Mouse (Mus musculus) neural tube, embryonic 14.5 days (tissue): Measurements from ENCODE around the gene Ucma. TPM values are rescaled to one million over a fixed set of nuclear protein-coding genes. Genes with fewer than 3 reads are reported as not detected.
"Not testable (repeated sequence)": the region's sequence is repeated elsewhere in the genome, so short reads cannot be mapped to it uniquely, and the experiment has no call there.

Experiments
- ATAC-seq: fragments of 200-750 bp; cut with Nextera tagmentation; 2 replicates; pipeline ENCODE4 v1.8.0; 2017; ENCODE audit warnings: low read depth, mild to moderate bottlenecking, moderate TSS enrichment, moderate library complexity
- H3K27ac ChIP-seq: fragments of 300-500 bp; sonication (generic); 2 replicates; pipeline ENCODE4 v1.5.1; 2014; ENCODE audit warnings: low read depth, mild to moderate bottlenecking, control low read depth, low read length, moderate library complexity, mixed read lengths
- H3K27me3 ChIP-seq: fragments of 300-500 bp; sonication (generic); 2 replicates; pipeline ENCODE4 v1.6.1; 2014; ENCODE audit warnings: low read length; ENCODE audit not compliant: control insufficient read depth, insufficient read depth
- H3K36me3 ChIP-seq: fragments of 300-500 bp; sonication (generic); 2 replicates; pipeline ENCODE4 v1.6.1; 2014; ENCODE audit warnings: low read length, mixed read lengths; ENCODE audit not compliant: control insufficient read depth, insufficient read depth
- H3K4me1 ChIP-seq: fragments of 300-500 bp; sonication (generic); 2 replicates; pipeline ENCODE4 v1.6.1; 2014; ENCODE audit warnings: low read length; ENCODE audit not compliant: control insufficient read depth, insufficient read depth
- H3K4me2 ChIP-seq: fragments of 300-500 bp; sonication (generic); 2 replicates; pipeline ENCODE4 v1.6.1; 2014; ENCODE audit warnings: mild to moderate bottlenecking, low read depth, low read length, control low read depth
- H3K4me3 ChIP-seq: fragments of 300-500 bp; sonication (generic); 2 replicates; pipeline ENCODE4 v1.5.1; 2014; ENCODE audit warnings: low read depth, low read length, control low read depth, mixed read lengths
- H3K9ac ChIP-seq: fragments of 300-500 bp; sonication (generic); replicated peaks from 2 replicates; pipeline ENCODE4 v1.6.1; 2014; ENCODE audit warnings: low read depth, mild to moderate bottlenecking, control low read depth, low read length, mixed read lengths
- H3K9me3 ChIP-seq: fragments of 300-500 bp; sonication (generic); 2 replicates; pipeline ENCODE4 v1.6.1; 2016; ENCODE audit warnings: low read length; ENCODE audit not compliant: control insufficient read depth
- WGBS: fragments of 180-500 bp; shearing (Covaris S2); extraction: QIAGEN DNeasy Blood & Tissue Kit; methylation state at CpG from one replicate; pipeline ENCODE4 v1.1.7; 2014; 5-methylcytosine and 5-hydroxymethylcytosine counted together
- polyA plus RNA-seq: library from polyadenylated mRNA; unstranded; fragments of >200 nt; fragmentation: Nextera tagmentation; extraction: Ambion mirVana; gene quantifications from 2 replicates; pipeline ENCODE4 v1.2.1, GENCODE M21; 2014

Ucma gene
- not detected in 2 replicates for polyA plus RNA-seq

GRCm38 (mm10) chr2:4975807-4976206 lies at the start of gene Ucma:
Gene Ucma (plus strand): TSS chr2:4976122.
- H3K4me2 ChIP-seq = no peak within 1 kb of the TSS
- no peak within 1 kb of the TSS for H3K27ac ChIP-seq
- no peak within 1 kb of the TSS for H3K4me3 ChIP-seq
- WGBS = 79% methylated on average over 5 of the region's 5 CpGs
- no peaks in the 10 kb centered on the region for H3K4me1 ChIP-seq
- H3K36me3 ChIP-seq = no peaks in the 10 kb centered on the region
- no peak within 1 kb of the TSS for H3K9ac ChIP-seq
- no peaks in the 10 kb centered on the region for H3K27me3 ChIP-seq
- no peak for ATAC-seq
- H3K9me3 ChIP-seq = no peaks in the 10 kb centered on the region

GRCm38 (mm10) chr2:4927391-4927790 lies 48.5 kb upstream of the Ucma start:
- no peak overlapping the region for H3K4me3 ChIP-seq
- no peak overlapping the region for H3K9ac ChIP-seq
- ATAC-seq = no peak
- H3K4me1 ChIP-seq = no peaks in the 10 kb centered on the region
- no peaks in the 10 kb centered on the region for H3K9me3 ChIP-seq
- H3K27me3 ChIP-seq = no peaks in the 10 kb centered on the region
- no peaks in the 10 kb centered on the region for H3K36me3 ChIP-seq
- WGBS = 87% methylated on average over 3 of the region's 3 CpGs
- no peak overlapping the region for H3K27ac ChIP-seq
- H3K4me2 ChIP-seq = no peak overlapping the region

GRCm38 (mm10) chr2:4929230-4929629 lies 46.7 kb upstream of the Ucma start:
- H3K4me3 ChIP-seq = no peak overlapping the region
- no peak overlapping the region for H3K27ac ChIP-seq
- H3K9me3 ChIP-seq = no peaks in the 10 kb centered on the region
- H3K4me1 ChIP-seq = no peaks in the 10 kb centered on the region
- WGBS = 81% methylated on average over 2 of the region's 2 CpGs
- H3K36me3 ChIP-seq = no peaks in the 10 kb centered on the region
- no peak for ATAC-seq
- no peaks in the 10 kb centered on the region for H3K27me3 ChIP-seq
- no peak overlapping the region for H3K9ac ChIP-seq
- H3K4me2 ChIP-seq = no peak overlapping the region

GRCm38 (mm10) chr2:4934516-4934915 lies 41.4 kb upstream of the Ucma start:
- no peak overlapping the region for H3K4me3 ChIP-seq
- H3K4me2 ChIP-seq = no peak overlapping the region
- H3K27me3 ChIP-seq = no peaks in the 10 kb centered on the region
- ATAC-seq = no peak
- H3K9ac ChIP-seq = no peak overlapping the region
- no peaks in the 10 kb centered on the region for H3K9me3 ChIP-seq
- no peaks in the 10 kb centered on the region for H3K4me1 ChIP-seq
- H3K27ac ChIP-seq = no peak overlapping the region
- WGBS = 97% methylated on average over 9 of the region's 9 CpGs
- H3K36me3 ChIP-seq = peaks cover 5% of the 10 kb centered on the region; the same call in 1 of the 2 replicates

- Histone ChIP-seq H3K4me2 (no peak overlapping the region), H3K9me3 (no peaks in the 10 kb centered on the region), H3K27me3 (no peaks in the 10 kb centered on the region), H3K36me3 (peaks cover 5% of the 10 kb centered on the region; the same call in 1 of the 2 replicates), H3K9ac (no peak overlapping the region), H3K4me1 (no peaks in the 10 kb centered on the region), H3K27ac (no peak overlapping the region), H3K4me3 (no peak overlapping the region)
- no peak for ATAC-seq
- 92% methylated on average over 7 of the region's 7 CpGs for WGBS
Observed at GRCm38 (mm10) chr2:4937931-4938330, 38.0 kb upstream of the Ucma start.

GRCm38 (mm10) chr2:4940861-4941260 lies 35.1 kb upstream of the Ucma start:
- Histone ChIP-seq H3K9ac (no peak overlapping the region), H3K4me2 (no peak overlapping the region), H3K27ac (no peak overlapping the region), H3K36me3 (peaks cover 5% of the 10 kb centered on the region; the same call in 1 of the 2 replicates), H3K27me3 (no peaks in the 10 kb centered on the region), H3K4me1 (no peaks in the 10 kb centered on the region), H3K9me3 (no peaks in the 10 kb centered on the region), H3K4me3 (no peak overlapping the region)
- 89% methylated on average over 11 of the region's 11 CpGs for WGBS
- no peak for ATAC-seq

GRCm38 (mm10) chr2:4949691-4950090 lies 26.2 kb upstream of the Ucma start:
- H3K4me3 ChIP-seq, H3K27me3 ChIP-seq, H3K27ac ChIP-seq, H3K4me2 ChIP-seq, H3K4me1 ChIP-seq, H3K9me3 ChIP-seq, H3K36me3 ChIP-seq, H3K9ac ChIP-seq, ATAC-seq: not testable (repeated sequence)
- 94% methylated on average over 8 of the region's 8 CpGs for WGBS

- H3K9me3 ChIP-seq = no peaks in the 10 kb centered on the region
- H3K4me1 ChIP-seq = no peaks in the 10 kb centered on the region
- no peak for ATAC-seq
- no peak overlapping the region for H3K27ac ChIP-seq
- H3K9ac ChIP-seq = no peak overlapping the region
- H3K4me2 ChIP-seq = no peak overlapping the region
- no peak overlapping the region for H3K4me3 ChIP-seq
- no peaks in the 10 kb centered on the region for H3K36me3 ChIP-seq
- WGBS = 92% methylated on average over 2 of the region's 2 CpGs
- no peaks in the 10 kb centered on the region for H3K27me3 ChIP-seq
Observed at GRCm38 (mm10) chr2:4950986-4951385, 24.9 kb upstream of the Ucma start.

- 83% methylated on average over 6 of the region's 6 CpGs for WGBS
- Histone ChIP-seq H3K4me1 (no peaks in the 10 kb centered on the region), H3K27ac (no peak overlapping the region), H3K36me3 (no peaks in the 10 kb centered on the region), H3K27me3 (no peaks in the 10 kb centered on the region), H3K4me3 (no peak overlapping the region), H3K9ac (no peak overlapping the region), H3K4me2 (no peak overlapping the region), H3K9me3 (no peaks in the 10 kb centered on the region)
- ATAC-seq = no peak
Observed at GRCm38 (mm10) chr2:4954216-4954760, 21.6 kb upstream of the Ucma start.
